Mouse (Mus musculus) liver, embryonic 14.5 days (tissue): Measurements from ENCODE around the gene Ncbp3.

ENCODE experiments used
- CTCF ChIP-seq: IDR thresholded peaks from 2 replicates; pipeline ENCODE4 v1.5.1; 2016; ENCODE audit warnings: antibody characterized with exemption, low read depth, control low read depth
- EP300 ChIP-seq: IDR thresholded peaks from 2 replicates; pipeline ENCODE4 v1.6.1; 2016; ENCODE audit warnings: antibody characterized with exemption, low read depth

GRCm38 (mm10) chr11:73044789-73045188, 2.8 kb upstream of the Ncbp3 start:
- TF ChIP-seq EP300 = no peak
- TF ChIP-seq CTCF = peak; percentile 32; the same call in 1 of the 2 replicates
